In genomic region chr14:60806891-60807344, GRCm38 (mm10) we compare ENCODE assay signal across 14 mouse cellular contexts. TPM values are rescaled to one million over a fixed set of nuclear protein-coding genes. Genes with fewer than 3 reads are reported as not detected.
DNase-seq lines count a peak whose midpoint lies in the region; ATAC-seq and TF ChIP-seq lines count a peak whose summit lies in the region.
"Had no signal": no experiment of that assay in that cellular context is flagged by ENCODE, and none has a peak within 500 bp of the region (broad histone marks: within the 10 kb centered on the region; RNA-seq: fewer than 3 reads in every experiment).

No protein-coding gene starts in this region.

- H3K27me3 ChIP-seq in forebrain, embryonic 10.5 days (ENCODE audit: poor library complexity, severe bottlenecking) = no peaks in the 10 kb centered on the region
- H3K27me3 ChIP-seq in forebrain, embryonic 11.5 days (ENCODE audit: control insufficient read depth, insufficient read depth, low read length) = no peaks in the 10 kb centered on the region
- no peaks in the 10 kb centered on the region for H3K27me3 ChIP-seq in lung, embryonic 16.5 days (ENCODE audit: control insufficient read depth, insufficient read depth, low read depth, low read length)
- no peaks in the 10 kb centered on the region for H3K27me3 ChIP-seq in embryonic facial prominence, embryonic 11.5 days (ENCODE audit: control insufficient read depth, insufficient read depth, low read length)
- H3K27me3 ChIP-seq in limb, embryonic 14.5 days (ENCODE audit: control insufficient read depth, insufficient read depth, low read length) = no peaks in the 10 kb centered on the region
- H3K27me3 ChIP-seq in liver, embryonic 11.5 days (replicated peaks; ENCODE audit: control insufficient read depth, insufficient read depth, low read length) = no peaks in the 10 kb centered on the region
- H3K27me3 ChIP-seq in forebrain, embryonic 13.5 days = no peaks in the 10 kb centered on the region
- H3K27me3 ChIP-seq: hindbrain, embryonic 12.5 days had no signal

- no peaks in the 10 kb centered on the region for H3K9me3 ChIP-seq in forebrain, embryonic 10.5 days
- H3K9me3 ChIP-seq in forebrain, embryonic 11.5 days (ENCODE audit: control insufficient read depth, low read length) = no peaks in the 10 kb centered on the region
- H3K9me3 ChIP-seq in lung, embryonic 16.5 days (ENCODE audit: control insufficient read depth, low read length) = no peaks in the 10 kb centered on the region
- no peaks in the 10 kb centered on the region for H3K9me3 ChIP-seq in embryonic facial prominence, embryonic 11.5 days (replicated peaks; ENCODE audit: control insufficient read depth, low read length)
- no peaks in the 10 kb centered on the region for H3K9me3 ChIP-seq in limb, embryonic 14.5 days (ENCODE audit: control insufficient read depth, low read length)
- H3K9me3 ChIP-seq in liver, embryonic 11.5 days (ENCODE audit: control insufficient read depth, low read length) = no peaks in the 10 kb centered on the region
- no peaks in the 10 kb centered on the region for H3K9me3 ChIP-seq in forebrain, embryonic 13.5 days (replicated peaks)
- H3K9me3 ChIP-seq: hindbrain, embryonic 12.5 days had no signal

- H3K27ac ChIP-seq in forebrain, embryonic 10.5 days = peak overlapping the region; percentile 63; the same call in 1 of the 2 replicates
- no peak overlapping the region for H3K27ac ChIP-seq in forebrain, embryonic 11.5 days (ENCODE audit: low read depth, low read length)
- H3K27ac ChIP-seq in lung, embryonic 16.5 days (ENCODE audit: low read length) = peak overlapping the region; percentile 43; the same call in 1 of the 2 replicates
- H3K27ac ChIP-seq in embryonic facial prominence, embryonic 11.5 days (replicated peaks; ENCODE audit: low read depth, low read length) = no peak overlapping the region
- H3K27ac ChIP-seq in limb, embryonic 14.5 days (replicated peaks; ENCODE audit: low read depth, low read length) = peak overlapping the region; percentile 67; the same call in 1 of the 2 replicates
- H3K27ac ChIP-seq in liver, embryonic 11.5 days (ENCODE audit: low read depth, low read length) = no peak overlapping the region
- H3K27ac ChIP-seq in forebrain, embryonic 13.5 days = no peak overlapping the region
- H3K27ac ChIP-seq: hindbrain, embryonic 12.5 days had no signal

- no peak for ATAC-seq in forebrain, embryonic 11.5 days (replicated peaks; ENCODE audit: low FRiP score)
- 0 out of 2 replicates have a peak, but pooled peaks have one; percentile 41 for ATAC-seq in lung, embryonic 16.5 days (ENCODE audit: low read depth)
- peak; percentile 52; the same call in 1 of the 2 replicates for ATAC-seq in embryonic facial prominence, embryonic 11.5 days (replicated peaks; ENCODE audit: insufficient number of reproducible peaks, low FRiP score, low TSS enrichment, low read depth)
- peak; percentile 34; the same call in 1 of the 2 replicates for ATAC-seq in limb, embryonic 14.5 days (ENCODE audit: low FRiP score, low read depth)
- ATAC-seq in liver, embryonic 11.5 days (replicated peaks; ENCODE audit: low FRiP score) = no peak
- ATAC-seq in forebrain, embryonic 13.5 days = no peak
- ATAC-seq: forebrain, postnatal 0 days had no signal

- no peak overlapping the region for H3K4me3 ChIP-seq in forebrain, embryonic 10.5 days
- no peak overlapping the region for H3K4me3 ChIP-seq in forebrain, embryonic 11.5 days (ENCODE audit: low read depth, low read length)
- H3K4me3 ChIP-seq in lung, embryonic 16.5 days (ENCODE audit: low read length) = no peak overlapping the region
- H3K4me3 ChIP-seq in embryonic facial prominence, embryonic 11.5 days (ENCODE audit: low read depth, low read length) = no peak overlapping the region
- H3K4me3 ChIP-seq in limb, embryonic 14.5 days (replicated peaks; ENCODE audit: low read length) = no peak overlapping the region
- H3K4me3 ChIP-seq in liver, embryonic 11.5 days (ENCODE audit: low read depth, low read length) = no peak overlapping the region
- no peak overlapping the region for H3K4me3 ChIP-seq in forebrain, embryonic 13.5 days
- H3K4me3 ChIP-seq: hindbrain, embryonic 12.5 days had no signal

- DNase-seq in forebrain, embryonic 10.5 days (ENCODE audit: extremely low spot score, low spot score) = peak; percentile 25
- DNase-seq in forebrain, embryonic 11.5 days (ENCODE audit: low spot score) = no peak
- no peak for DNase-seq in lung, adult 18-20 months
- peak; percentile 70 for DNase-seq in embryonic facial prominence, embryonic 11.5 days (ENCODE audit: low spot score)
- DNase-seq in limb, embryonic 14.5 days (ENCODE audit: low spot score) = peak; percentile 25
- DNase-seq in liver, embryonic 11.5 days (ENCODE audit: low spot score) = no peak
- DNase-seq: cerebellum, postnatal 36 days; forebrain, postnatal 0 days; kidney, adult 9 months; layer of hippocampus, adult 9-11 months; left cerebral cortex, postnatal 4 days had no signal

- peaks cover 52% of the 10 kb centered on the region for H3K36me3 ChIP-seq in forebrain, embryonic 10.5 days (replicated peaks)
- H3K36me3 ChIP-seq in forebrain, embryonic 11.5 days (ENCODE audit: control insufficient read depth, insufficient read depth, low read length) = no peaks in the 10 kb centered on the region; the same call in 1 of the 2 replicates
- peaks cover 13% of the 10 kb centered on the region; the same call in 1 of the 2 replicates for H3K36me3 ChIP-seq in lung, embryonic 16.5 days (ENCODE audit: control insufficient read depth, insufficient read depth, low read length)
- H3K36me3 ChIP-seq in embryonic facial prominence, embryonic 11.5 days (replicated peaks; ENCODE audit: control insufficient read depth, insufficient read depth, low read depth, low read length) = no peaks in the 10 kb centered on the region
- H3K36me3 ChIP-seq in limb, embryonic 14.5 days (ENCODE audit: control insufficient read depth, insufficient read depth, low read length) = peaks cover 7% of the 10 kb centered on the region
- H3K36me3 ChIP-seq in liver, embryonic 11.5 days (ENCODE audit: control insufficient read depth, insufficient read depth, low read length) = peaks cover 3% of the 10 kb centered on the region; the same call in 1 of the 2 replicates
- H3K36me3 ChIP-seq in forebrain, embryonic 13.5 days (ENCODE audit: poor library complexity, severe bottlenecking) = peaks cover 42% of the 10 kb centered on the region

- 70% methylated on average over 11 of the region's 11 CpGs for WGBS in forebrain, embryonic 10.5 days
- WGBS in forebrain, embryonic 11.5 days = 74% methylated on average over 11 of the region's 11 CpGs
- WGBS in lung, embryonic 16.5 days = 31% methylated on average over 11 of the region's 11 CpGs
- 33% methylated on average over 11 of the region's 11 CpGs for WGBS in embryonic facial prominence, embryonic 11.5 days
- WGBS in limb, embryonic 14.5 days = 16% methylated on average over 11 of the region's 11 CpGs
- 65% methylated on average over 11 of the region's 11 CpGs for WGBS in liver, embryonic 11.5 days
- WGBS in forebrain, embryonic 13.5 days = 69% methylated on average over 11 of the region's 11 CpGs

- H3K9ac ChIP-seq in forebrain, embryonic 11.5 days (ENCODE audit: low read length) = no peak overlapping the region
- H3K9ac ChIP-seq in lung, embryonic 16.5 days (ENCODE audit: low read length) = 0 out of 2 replicates have a peak overlapping the region, but pooled peaks have one; percentile 15
- no peak overlapping the region for H3K9ac ChIP-seq in embryonic facial prominence, embryonic 11.5 days (replicated peaks; ENCODE audit: low read length)
- no peak overlapping the region for H3K9ac ChIP-seq in limb, embryonic 14.5 days (ENCODE audit: low read depth, low read length, severe bottlenecking)
- no peak overlapping the region for H3K9ac ChIP-seq in liver, embryonic 11.5 days (ENCODE audit: low read depth, low read length)
- H3K9ac ChIP-seq in forebrain, embryonic 13.5 days = no peak overlapping the region
- H3K9ac ChIP-seq: forebrain, postnatal 0 days; hindbrain, embryonic 12.5 days had no signal

- no peak for TF ChIP-seq POLR2A in limb, embryonic 14.5 days (IDR thresholded peaks at IDR 0.05; ENCODE audit: borderline replicate concordance, extremely low read depth, insufficient read depth, insufficient read length)

- peaks cover 11% of the 10 kb centered on the region for H3K4me1 ChIP-seq in forebrain, embryonic 10.5 days
- no peaks in the 10 kb centered on the region for H3K4me1 ChIP-seq in forebrain, embryonic 11.5 days (replicated peaks; ENCODE audit: control insufficient read depth, insufficient read depth, low read length)
- H3K4me1 ChIP-seq in lung, embryonic 16.5 days (replicated peaks; ENCODE audit: control insufficient read depth, insufficient read depth, low read length) = peaks cover 8% of the 10 kb centered on the region
- peaks cover 3% of the 10 kb centered on the region; the same call in 1 of the 2 replicates for H3K4me1 ChIP-seq in embryonic facial prominence, embryonic 11.5 days (ENCODE audit: control insufficient read depth, insufficient read depth, low read length)
- H3K4me1 ChIP-seq in limb, embryonic 14.5 days (ENCODE audit: control insufficient read depth, insufficient read depth, low read length) = 0 out of 2 replicates have a peak, but pooled peaks cover 2% of the 10 kb centered on the region
- H3K4me1 ChIP-seq in liver, embryonic 11.5 days (replicated peaks; ENCODE audit: control insufficient read depth, insufficient read depth, low read length) = peaks cover 4% of the 10 kb centered on the region
- H3K4me1 ChIP-seq in forebrain, embryonic 13.5 days = no peaks in the 10 kb centered on the region
- H3K4me1 ChIP-seq: hindbrain, embryonic 12.5 days had no signal

- H3K4me2 ChIP-seq in forebrain, embryonic 11.5 days (ENCODE audit: low read depth, low read length, severe bottlenecking) = no peak overlapping the region
- no peak overlapping the region for H3K4me2 ChIP-seq in lung, embryonic 16.5 days (ENCODE audit: low read depth, low read length)
- no peak overlapping the region for H3K4me2 ChIP-seq in embryonic facial prominence, embryonic 11.5 days (ENCODE audit: low read depth, low read length)
- no peak overlapping the region for H3K4me2 ChIP-seq in limb, embryonic 14.5 days (replicated peaks; ENCODE audit: low read depth, low read length, severe bottlenecking)
- H3K4me2 ChIP-seq in liver, embryonic 11.5 days = no peak overlapping the region
- H3K4me2 ChIP-seq in forebrain, embryonic 13.5 days = no peak overlapping the region
- H3K4me2 ChIP-seq: hindbrain, embryonic 12.5 days had no signal

RNA-seq across cellular contexts. Expression of gene Mipep, which starts 22.5 kb away (rescaled TPM):
- polyA plus RNA-seq in forebrain, embryonic 10.5 days (2016; fragmentation: Nextera tagmentation; extraction: Ambion mirVana) = 24.7 and 25.8 TPM in 2 replicates
- 26.3 and 27.3 TPM in 2 replicates for polyA plus RNA-seq in forebrain, embryonic 11.5 days (2014; fragmentation: Nextera tagmentation; extraction: Ambion mirVana)
- polyA plus RNA-seq in lung, embryonic 16.5 days (2015; fragmentation: Nextera tagmentation; extraction: Ambion mirVana) = 20.8 and 21.5 TPM in 2 replicates
- polyA plus RNA-seq in embryonic facial prominence, embryonic 11.5 days (2014; fragmentation: Nextera tagmentation; extraction: Ambion mirVana) = 30.9 and 32.4 TPM in 2 replicates
- 12.5 and 13.1 TPM in 2 replicates for polyA plus RNA-seq in limb, embryonic 14.5 days (2012; rRNA removed)
- polyA plus RNA-seq in limb, embryonic 14.5 days (2014; fragmentation: Nextera tagmentation; extraction: Ambion mirVana) = 21.4 and 22.9 TPM in 2 replicates
- 27.8 TPM in 2 replicates for polyA plus RNA-seq in liver, embryonic 11.5 days (2014; fragmentation: Nextera tagmentation; extraction: Ambion mirVana)
- 18.3 and 19.5 TPM in 2 replicates for polyA plus RNA-seq in forebrain, embryonic 13.5 days (2015; fragmentation: Nextera tagmentation; extraction: Ambion mirVana)

RNA-seq across cellular contexts. Expression of gene C1qtnf9, which starts 39.0 kb away (rescaled TPM):
- 0.07 and 0.10 TPM in 2 replicates for polyA plus RNA-seq in forebrain, embryonic 10.5 days (2016; fragmentation: Nextera tagmentation; extraction: Ambion mirVana)
- polyA plus RNA-seq in forebrain, embryonic 11.5 days (2014; fragmentation: Nextera tagmentation; extraction: Ambion mirVana) = 0.19 TPM in 1 of 2 replicates, not detected in the other
- 1.1 and 1.4 TPM in 2 replicates for polyA plus RNA-seq in lung, embryonic 16.5 days (2015; fragmentation: Nextera tagmentation; extraction: Ambion mirVana)
- polyA plus RNA-seq in embryonic facial prominence, embryonic 11.5 days (2014; fragmentation: Nextera tagmentation; extraction: Ambion mirVana) = not detected in 2 replicates
- polyA plus RNA-seq in limb, embryonic 14.5 days (2012; rRNA removed) = 1.2 and 2.1 TPM in 2 replicates
- polyA plus RNA-seq in limb, embryonic 14.5 days (2014; fragmentation: Nextera tagmentation; extraction: Ambion mirVana) = 0.44 and 0.78 TPM in 2 replicates
- polyA plus RNA-seq in liver, embryonic 11.5 days (2014; fragmentation: Nextera tagmentation; extraction: Ambion mirVana) = 0.09 and 0.19 TPM in 2 replicates
- polyA plus RNA-seq in forebrain, embryonic 13.5 days (2015; fragmentation: Nextera tagmentation; extraction: Ambion mirVana) = 0.22 and 0.39 TPM in 2 replicates
- polyA plus RNA-seq: forebrain, postnatal 0 days had no signal

Comparison
In these comparisons a context has a peak if more than half of its experiments do, and no peak if none do; other contexts are left out.
1. DNase-seq: peak in forebrain, embryonic 10.5 days (single experiment), embryonic facial prominence, embryonic 11.5 days (single experiment) and limb, embryonic 14.5 days (single experiment); none in forebrain, embryonic 11.5 days (single experiment), lung, adult 18-20 months (0 of 2) and liver, embryonic 11.5 days (single experiment).
2. H3K27ac ChIP-seq: peak in forebrain, embryonic 10.5 days (single experiment), lung, embryonic 16.5 days (single experiment) and limb, embryonic 14.5 days (single experiment); none in forebrain, embryonic 11.5 days (single experiment), embryonic facial prominence, embryonic 11.5 days (single experiment), liver, embryonic 11.5 days (single experiment) and forebrain, embryonic 13.5 days (single experiment).
3. ATAC-seq: peak in lung, embryonic 16.5 days (single experiment), embryonic facial prominence, embryonic 11.5 days (single experiment) and limb, embryonic 14.5 days (single experiment); none in forebrain, embryonic 11.5 days (single experiment), liver, embryonic 11.5 days (single experiment) and forebrain, embryonic 13.5 days (single experiment).